Mouse (Mus musculus) olfactory bulb, adult 2 months (tissue): ENCODE data around the gene Calcoco1.

Source experiments
- CTCF ChIP-seq: fragments of 200-500 bp; IDR thresholded peaks from 2 replicates; pipeline ENCODE4 v1.5.1; 2012; ENCODE audit warnings: low read depth, mild to moderate bottlenecking, low read length, moderate library complexity; ENCODE audit not compliant: insufficient read depth
- POLR2A ChIP-seq: fragments of 200-500 bp; IDR thresholded peaks from 2 replicates; pipeline ENCODE4 v1.6.1; 2012; ENCODE audit warnings: mild to moderate bottlenecking, low read depth, low read length, moderate library complexity; ENCODE audit not compliant: insufficient read depth

- TF ChIP-seq CTCF = no peak
- TF ChIP-seq POLR2A = no peak
Measured at GRCm38 (mm10) chr15:102746126-102746487, 24.1 kb upstream of the Calcoco1 start.
